Mouse (Mus musculus): ENCODE results near the gene Ccser1. TPM values are rescaled to one million over a fixed set of nuclear protein-coding genes. Genes with fewer than 3 reads are reported as not detected.

Ccser1 gene
- total RNA-seq (2012; rRNA removed), result 4.1 and 4.2 TPM in 2 replicates

DNA sequence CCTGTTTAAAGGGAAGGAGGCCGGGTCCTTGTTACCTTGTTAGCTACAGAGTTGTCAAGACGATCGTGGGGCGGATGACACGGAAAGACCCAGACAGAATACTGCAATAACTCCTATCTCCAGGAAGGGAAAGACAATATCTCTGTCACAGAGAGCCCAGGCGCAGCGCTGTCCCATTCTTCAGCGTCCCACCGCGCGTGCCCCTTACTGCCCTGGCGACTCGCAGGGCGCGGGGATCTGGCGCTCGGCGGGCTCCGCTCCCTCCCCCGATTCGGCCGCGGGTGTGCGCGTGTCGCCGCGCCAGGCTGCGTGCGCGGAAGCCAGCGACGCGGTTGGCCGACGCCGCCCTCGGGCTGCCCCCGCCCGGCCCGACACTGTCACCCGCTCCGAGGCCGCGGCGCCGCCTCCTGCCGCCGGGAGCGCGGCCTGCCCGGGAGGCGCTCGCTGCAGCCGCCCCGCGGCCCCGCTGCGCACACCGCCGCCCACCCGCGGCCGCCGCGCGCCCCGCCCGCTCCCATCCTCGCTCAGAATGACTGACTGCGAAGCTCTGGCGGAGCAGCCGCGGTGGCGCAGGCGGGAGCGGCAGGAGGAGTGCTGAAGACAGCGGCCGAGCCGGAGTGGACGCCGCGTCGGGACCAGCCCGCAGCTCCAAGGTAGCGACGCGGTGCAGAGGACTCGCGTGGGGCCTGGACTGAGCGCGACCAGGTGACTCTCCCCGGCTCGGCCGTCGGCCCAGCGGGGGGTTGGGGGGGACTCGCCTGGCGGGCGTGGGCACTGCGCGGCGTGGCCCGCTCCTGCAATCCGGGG is at the start of gene Ccser1:
Ccser1 (plus strand) TSS at position 376 of the 807 bp plus-strand sequence.
- Histone ChIP-seq H3K4me3 (ENCODE audit: insufficient read depth in 1 of 2, low read depth in 1 of 2, low read length in 2 of 2, poor library complexity in 1 of 2, severe bottlenecking in 1 of 2) (peak within 1 kb of the TSS; percentile 80), H3K9ac (ENCODE audit: insufficient read depth, low read depth, low read length, poor library complexity, severe bottlenecking) (peak within 1 kb of the TSS; percentile 69), H3K4me1 (ENCODE audit: control insufficient read depth in 2 of 2, insufficient read depth in 2 of 2, low read length in 2 of 2, poor library complexity in 1 of 2) (no peaks in the 10 kb centered on the region), H3K36me3 (ENCODE audit: control insufficient read depth, insufficient read depth, low read length, poor library complexity, severe bottlenecking) (no peaks in the 10 kb centered on the region), H3K27ac (ENCODE audit: insufficient read depth, low read depth, low read length, poor library complexity, severe bottlenecking) (no peak within 1 kb of the TSS), H3K9me3 (ENCODE audit: control insufficient read depth, insufficient read depth, low read depth, low read length) (no peaks in the 10 kb centered on the region)
- peak; percentile 40 for DNase-seq (ENCODE audit: low read depth, low spot score)
- no peak for TF ChIP-seq CHD2 (IDR thresholded peaks at IDR 0.05; ENCODE audit: low read depth, low read length)
- in situ Hi-C loops (cut with MboI; ENCODE audit: low sequenced_read_pairs in 2 of 2, unreplicated experiment in 2 of 2), result no loop called here

GRCm38 (mm10) chr6:61136436-61136835 is 43.7 kb upstream of the Ccser1 start:
- Histone ChIP-seq H3K9me3 (ENCODE audit: control insufficient read depth, insufficient read depth, low read depth, low read length) (no peaks in the 10 kb centered on the region), H3K4me3 (ENCODE audit: insufficient read depth in 1 of 2, low read depth in 1 of 2, low read length in 2 of 2, poor library complexity in 1 of 2, severe bottlenecking in 1 of 2) (no peak overlapping the region), H3K36me3 (ENCODE audit: control insufficient read depth, insufficient read depth, low read length, poor library complexity, severe bottlenecking) (no peaks in the 10 kb centered on the region; the same call in 1 of the 2 replicates), H3K27ac (ENCODE audit: insufficient read depth, low read depth, low read length, poor library complexity, severe bottlenecking) (no peak overlapping the region), H3K4me1 (ENCODE audit: control insufficient read depth in 2 of 2, insufficient read depth in 2 of 2, low read length in 2 of 2, poor library complexity in 1 of 2) (no peaks in the 10 kb centered on the region), H3K9ac (ENCODE audit: insufficient read depth, low read depth, low read length, poor library complexity, severe bottlenecking) (no peak overlapping the region)
- DNase-seq (ENCODE audit: low read depth, low spot score), result no peak
- TF ChIP-seq ZC3H11A (IDR thresholded peaks at IDR 0.05; ENCODE audit: borderline replicate concordance, low read depth, low read length), result no peak
- TF ChIP-seq HCFC1 (IDR thresholded peaks at IDR 0.05; ENCODE audit: borderline replicate concordance, insufficient read depth, low read length), result no peak
- TF ChIP-seq ZNF384 (IDR thresholded peaks at IDR 0.05; ENCODE audit: low read depth, low read length), result no peak
- no peak for TF ChIP-seq MAFK (IDR thresholded peaks at IDR 0.05; ENCODE audit: insufficient read depth, low read depth, low read length)
- no peak for TF ChIP-seq CHD2 (IDR thresholded peaks at IDR 0.05; ENCODE audit: low read depth, low read length)
- in situ Hi-C loops (cut with MboI; ENCODE audit: low sequenced_read_pairs in 2 of 2, unreplicated experiment in 2 of 2), result no loop called here

DNA sequence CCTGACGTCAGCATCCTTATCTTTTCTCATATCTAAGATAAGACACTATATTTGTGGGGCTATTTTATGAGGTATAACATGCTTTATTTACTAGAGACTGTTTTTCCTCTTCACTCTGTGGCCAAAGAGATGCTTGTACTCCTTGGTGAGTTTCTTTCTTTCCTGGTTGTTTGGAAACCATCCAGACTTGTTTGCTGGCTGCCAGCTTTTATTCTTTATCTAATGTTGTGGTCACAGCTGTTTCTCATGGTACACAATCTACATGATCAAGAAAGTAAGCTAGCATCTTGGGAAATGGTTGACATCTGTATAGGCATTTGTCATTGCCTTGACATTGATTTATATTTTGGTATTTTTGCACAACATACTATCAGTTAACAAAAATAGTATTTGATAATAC is 37.1 kb upstream of the Ccser1 start:
- TF ChIP-seq CHD2 (IDR thresholded peaks at IDR 0.05; ENCODE audit: low read depth, low read length), result no peak
- no peak for TF ChIP-seq ZNF384 (IDR thresholded peaks at IDR 0.05; ENCODE audit: low read depth, low read length)
- TF ChIP-seq ZC3H11A (IDR thresholded peaks at IDR 0.05; ENCODE audit: borderline replicate concordance, low read depth, low read length), result no peak
- TF ChIP-seq MAFK (IDR thresholded peaks at IDR 0.05; ENCODE audit: insufficient read depth, low read depth, low read length), result no peak
- TF ChIP-seq HCFC1 (IDR thresholded peaks at IDR 0.05; ENCODE audit: borderline replicate concordance, insufficient read depth, low read length), result no peak
- no peak overlapping the region for H3K27ac ChIP-seq (ENCODE audit: insufficient read depth, low read depth, low read length, poor library complexity, severe bottlenecking)
- H3K36me3 ChIP-seq (ENCODE audit: control insufficient read depth, insufficient read depth, low read length, poor library complexity, severe bottlenecking), result no peaks in the 10 kb centered on the region; the same call in 1 of the 2 replicates
- no peaks in the 10 kb centered on the region; the same call in 1 of the 2 replicates for H3K9me3 ChIP-seq (ENCODE audit: control insufficient read depth, insufficient read depth, low read depth, low read length)
- H3K4me3 ChIP-seq (ENCODE audit: insufficient read depth in 1 of 2, low read depth in 1 of 2, low read length in 2 of 2, poor library complexity in 1 of 2, severe bottlenecking in 1 of 2), result no peak overlapping the region
- in situ Hi-C loops (cut with MboI; ENCODE audit: low sequenced_read_pairs in 2 of 2, unreplicated experiment in 2 of 2), result no loop called here
- no peak for DNase-seq (ENCODE audit: low read depth, low spot score)
- H3K9ac ChIP-seq (ENCODE audit: insufficient read depth, low read depth, low read length, poor library complexity, severe bottlenecking), result no peak overlapping the region
- no peaks in the 10 kb centered on the region for H3K4me1 ChIP-seq (ENCODE audit: control insufficient read depth in 2 of 2, insufficient read depth in 2 of 2, low read length in 2 of 2, poor library complexity in 1 of 2)

GRCm38 (mm10) chr6:61152924-61153323 is 27.2 kb upstream of the Ccser1 start:
- Histone ChIP-seq H3K9me3 (ENCODE audit: control insufficient read depth, insufficient read depth, low read depth, low read length) (no peaks in the 10 kb centered on the region), H3K4me3 (ENCODE audit: insufficient read depth in 1 of 2, low read depth in 1 of 2, low read length in 2 of 2, poor library complexity in 1 of 2, severe bottlenecking in 1 of 2) (no peak overlapping the region), H3K9ac (ENCODE audit: insufficient read depth, low read depth, low read length, poor library complexity, severe bottlenecking) (no peak overlapping the region), H3K27ac (ENCODE audit: insufficient read depth, low read depth, low read length, poor library complexity, severe bottlenecking) (no peak overlapping the region), H3K4me1 (ENCODE audit: control insufficient read depth in 2 of 2, insufficient read depth in 2 of 2, low read length in 2 of 2, poor library complexity in 1 of 2) (no peaks in the 10 kb centered on the region), H3K36me3 (ENCODE audit: control insufficient read depth, insufficient read depth, low read length, poor library complexity, severe bottlenecking) (no peaks in the 10 kb centered on the region)
- TF ChIP-seq HCFC1 (IDR thresholded peaks at IDR 0.05; ENCODE audit: borderline replicate concordance, insufficient read depth, low read length), result no peak
- no peak for TF ChIP-seq MAFK (IDR thresholded peaks at IDR 0.05; ENCODE audit: insufficient read depth, low read depth, low read length)
- TF ChIP-seq ZNF384 (IDR thresholded peaks at IDR 0.05; ENCODE audit: low read depth, low read length), result no peak
- no peak for TF ChIP-seq CHD2 (IDR thresholded peaks at IDR 0.05; ENCODE audit: low read depth, low read length)
- TF ChIP-seq ZC3H11A (IDR thresholded peaks at IDR 0.05; ENCODE audit: borderline replicate concordance, low read depth, low read length), result no peak
- in situ Hi-C loops (cut with MboI; ENCODE audit: low sequenced_read_pairs in 2 of 2, unreplicated experiment in 2 of 2), result no loop called here
- no peak for DNase-seq (ENCODE audit: low read depth, low spot score)

Data from ES-E14 (cell line).